Mouse (Mus musculus) frontal cortex, adult (tissue): ENCODE data around the gene Astn1.

Experiments
- ATAC-seq: cut with Nextera tagmentation; 2 replicates; pipeline ENCODE4 v1.9.2; 2017; ENCODE audit warnings: mild to moderate bottlenecking, moderate library complexity, mixed read lengths; ENCODE audit not compliant: low TSS enrichment

Astn1 gene

DNA sequence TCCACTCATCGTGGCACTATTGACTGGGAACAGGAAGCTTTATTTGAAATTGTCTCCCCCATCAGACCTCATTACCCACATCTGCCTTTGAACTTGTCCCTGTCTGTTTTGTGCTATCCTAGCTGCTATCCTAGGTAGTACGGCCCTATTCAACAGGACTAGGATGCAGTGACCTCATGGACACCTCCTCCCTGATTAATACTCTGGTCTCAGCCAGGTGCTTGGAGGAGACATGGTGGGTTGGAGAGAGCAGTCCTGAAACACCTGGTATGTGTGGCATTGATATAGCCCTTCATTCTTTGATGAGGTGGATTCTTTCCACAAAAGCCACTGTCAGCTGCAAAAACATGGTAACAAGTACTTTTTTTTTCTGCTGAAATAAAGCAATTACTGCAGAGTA, 52.1 kb downstream of the Astn1 start:
- no peak for ATAC-seq

DNA sequence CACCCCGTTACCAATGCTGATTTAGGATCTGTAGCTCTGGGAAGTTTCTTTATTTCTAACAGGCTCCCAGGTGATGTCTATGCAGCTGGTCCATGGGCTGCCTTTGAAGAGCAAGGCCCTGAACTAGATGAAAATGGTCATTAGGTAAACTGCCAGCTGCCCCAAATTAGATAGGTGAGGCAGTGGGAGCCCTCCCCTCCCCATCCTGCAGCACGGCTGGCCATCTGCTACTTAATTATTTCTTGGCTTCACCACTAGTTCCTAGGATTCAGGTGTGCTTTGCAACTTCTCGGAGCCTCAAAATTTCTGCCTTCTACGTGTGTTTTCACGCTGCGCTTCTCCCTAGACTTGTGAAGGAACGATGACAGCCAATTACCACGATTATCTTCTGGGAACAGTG, 59.4 kb downstream of the Astn1 start:
- ATAC-seq = no peak

DNA sequence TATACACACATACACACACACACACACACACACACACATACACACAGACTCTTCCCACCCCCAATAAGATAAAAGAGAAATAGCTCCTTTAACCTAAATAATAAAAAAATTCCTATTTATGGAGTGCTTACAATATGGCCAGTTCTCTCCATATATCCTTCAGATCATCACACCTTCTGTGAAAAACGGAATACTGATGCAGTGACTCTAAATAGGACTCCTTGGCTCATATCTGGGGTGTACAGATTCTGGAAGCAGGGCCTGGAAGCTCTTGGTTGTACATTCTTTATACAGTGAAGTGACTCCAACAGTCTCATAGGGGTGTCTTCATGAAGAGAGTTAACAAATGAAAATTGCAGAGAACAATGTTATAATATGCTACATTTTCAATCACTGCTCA, 60.7 kb downstream of the Astn1 start:
- ATAC-seq = peak; percentile 90

DNA sequence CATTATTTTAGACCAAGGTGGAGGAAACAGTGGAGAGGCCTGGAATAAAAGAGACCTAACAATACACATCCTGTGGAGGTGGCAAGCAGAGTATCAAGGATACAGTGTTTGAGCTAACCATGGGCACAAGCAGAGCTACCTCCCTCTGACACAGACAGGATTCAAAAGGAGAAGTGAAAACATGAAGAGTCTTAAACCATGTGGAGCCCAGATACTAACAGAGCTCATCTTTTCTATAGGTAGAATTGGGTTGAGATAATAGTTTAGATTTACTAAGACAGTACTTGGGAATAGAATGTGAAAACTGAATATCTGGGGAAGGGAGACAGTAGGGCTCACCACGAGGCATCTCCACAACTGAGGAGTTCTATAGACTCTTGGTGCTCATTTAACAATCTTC, 84.0 kb downstream of the Astn1 start:
- ATAC-seq = peak; percentile 61; the same call in 1 of the 2 replicates

DNA sequence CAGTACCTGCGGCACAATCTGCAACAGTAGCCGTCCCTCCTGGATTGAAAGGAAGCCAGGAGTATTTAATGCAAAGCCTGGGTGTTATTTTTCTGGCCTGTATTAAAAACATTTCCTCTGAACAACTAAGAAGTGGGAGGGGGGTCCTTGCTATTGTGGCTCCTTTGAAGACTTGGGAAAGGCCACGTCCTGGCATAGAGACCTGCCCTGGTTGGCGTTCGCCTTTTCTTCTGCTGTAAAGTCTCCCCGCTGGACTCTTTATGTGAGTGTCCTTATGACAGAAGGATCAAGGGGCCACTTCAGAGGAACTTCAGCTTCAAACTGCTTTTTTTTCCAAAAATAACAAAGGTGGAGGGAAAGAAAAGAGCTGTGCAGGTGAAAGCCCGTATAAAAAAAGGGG, 85.9 kb downstream of the Astn1 start:
- no peak for ATAC-seq

DNA sequence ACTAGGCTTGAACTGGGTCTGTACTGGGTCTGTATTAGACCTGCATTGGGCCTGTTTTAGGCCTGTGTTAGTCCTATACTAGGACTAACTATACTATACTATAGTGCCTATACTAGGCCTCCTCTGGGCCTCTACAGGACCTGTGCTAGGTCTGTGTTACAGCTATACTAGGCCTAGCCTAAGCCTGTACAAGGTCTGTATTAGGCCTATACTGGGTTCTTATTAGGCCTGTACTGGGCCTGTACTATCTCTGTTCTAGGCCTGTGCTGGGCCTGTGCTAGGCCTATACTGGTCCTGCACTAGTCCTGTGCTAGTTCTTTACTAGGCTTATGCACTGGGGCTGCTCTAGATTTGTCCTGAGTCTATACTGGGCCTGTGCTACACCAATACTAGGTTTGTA, 90.6 kb downstream of the Astn1 start:
- no peak for ATAC-seq

DNA sequence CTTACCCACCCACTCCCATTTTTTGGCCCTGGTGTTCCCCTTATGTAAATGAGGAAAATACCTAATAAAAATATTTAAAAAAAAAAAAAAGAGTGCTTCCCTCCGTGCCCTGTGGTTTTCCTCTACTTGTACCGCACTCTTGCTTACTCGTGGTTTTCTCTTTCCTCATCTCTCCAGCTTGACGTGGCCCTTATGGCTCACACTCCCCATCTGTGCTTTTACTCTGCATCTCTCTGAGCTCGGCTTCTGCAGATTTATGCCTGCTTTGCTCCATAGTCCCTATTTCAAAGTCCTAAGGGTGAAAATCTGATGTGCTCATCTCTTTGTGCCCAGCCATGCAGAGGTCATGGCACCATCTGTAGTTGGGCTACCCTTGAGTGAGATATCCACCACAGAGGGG, 91.5 kb downstream of the Astn1 start:
- ATAC-seq = peak; percentile 67

DNA sequence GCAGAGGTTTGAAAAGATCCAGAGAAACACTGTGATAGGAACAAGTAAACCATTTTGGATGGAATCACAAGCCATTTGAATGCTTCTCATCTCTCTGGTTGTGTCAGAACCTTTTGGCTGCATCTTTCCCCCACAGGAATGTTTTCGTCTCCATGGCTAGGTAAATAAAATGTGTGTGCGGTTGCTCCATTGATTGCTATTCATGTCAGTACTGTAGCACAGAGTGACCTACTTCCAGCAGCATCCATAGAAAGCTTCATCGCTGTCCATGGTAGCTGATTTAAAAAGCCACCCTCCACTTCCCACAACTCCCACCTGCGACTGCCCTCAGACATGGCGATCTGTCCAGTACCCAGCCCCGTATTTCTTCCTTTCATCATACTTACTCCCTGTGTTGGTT, 101.9 kb downstream of the Astn1 start:
- ATAC-seq = peak; percentile 48; the same call in 1 of the 2 replicates

DNA sequence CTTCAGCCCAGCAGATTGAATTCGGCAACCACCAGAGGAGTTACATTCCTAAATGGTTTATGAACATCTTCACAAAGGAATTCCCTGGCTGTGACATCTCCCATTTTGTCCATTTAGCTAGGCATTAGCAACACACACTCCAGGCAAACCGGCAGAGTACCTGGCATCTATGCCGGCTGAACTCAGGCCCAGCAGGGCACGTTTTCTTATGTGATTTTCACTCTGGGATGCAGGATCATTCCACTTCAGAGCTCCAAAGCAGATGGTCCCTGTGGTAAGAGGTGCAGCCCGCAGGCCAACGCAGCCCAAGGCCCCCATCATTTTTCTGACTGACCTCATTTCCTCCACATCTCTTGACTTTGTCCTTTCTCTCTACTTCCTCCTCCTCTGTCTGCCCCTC, 103.2 kb downstream of the Astn1 start:
- ATAC-seq = no peak

DNA sequence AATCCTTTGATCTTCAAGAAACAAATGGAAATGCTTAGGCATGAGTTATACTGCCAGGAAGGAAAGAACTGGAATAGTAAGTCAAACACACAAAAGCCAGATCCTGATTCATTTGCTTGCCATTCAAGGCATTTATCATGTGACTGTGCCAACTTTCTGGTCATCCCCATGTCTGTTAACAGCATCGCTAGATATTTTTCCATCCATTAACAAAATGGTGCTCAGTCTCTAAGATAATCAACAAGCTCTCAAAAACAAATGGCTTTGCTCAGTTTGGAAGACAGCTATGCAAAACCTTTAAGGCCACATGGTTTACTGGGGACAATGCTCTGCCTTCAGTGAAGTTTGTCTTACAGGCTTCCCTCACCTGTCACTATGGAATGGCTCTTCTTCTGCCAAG, 115.8 kb downstream of the Astn1 start:
- ATAC-seq = no peak

DNA sequence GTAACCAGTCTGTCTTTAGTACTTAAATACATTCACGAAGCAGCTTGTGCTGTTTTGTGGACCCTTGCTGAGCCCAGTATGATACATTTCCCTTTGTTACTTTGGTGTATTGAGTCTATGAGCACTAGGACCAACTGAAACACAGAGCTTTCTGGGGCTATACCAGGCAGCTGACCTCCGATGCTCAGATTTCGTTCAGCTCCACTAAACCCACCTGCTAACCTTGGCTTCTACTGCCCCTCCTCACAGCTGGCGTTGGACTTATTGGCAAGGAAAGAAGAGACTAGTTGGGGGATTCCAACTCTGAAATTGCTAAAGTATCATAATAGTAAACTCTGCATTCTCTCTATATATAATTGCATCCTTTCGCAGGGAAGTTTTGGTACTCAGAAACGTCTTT, 118.2 kb downstream of the Astn1 start:
- ATAC-seq = no peak

DNA sequence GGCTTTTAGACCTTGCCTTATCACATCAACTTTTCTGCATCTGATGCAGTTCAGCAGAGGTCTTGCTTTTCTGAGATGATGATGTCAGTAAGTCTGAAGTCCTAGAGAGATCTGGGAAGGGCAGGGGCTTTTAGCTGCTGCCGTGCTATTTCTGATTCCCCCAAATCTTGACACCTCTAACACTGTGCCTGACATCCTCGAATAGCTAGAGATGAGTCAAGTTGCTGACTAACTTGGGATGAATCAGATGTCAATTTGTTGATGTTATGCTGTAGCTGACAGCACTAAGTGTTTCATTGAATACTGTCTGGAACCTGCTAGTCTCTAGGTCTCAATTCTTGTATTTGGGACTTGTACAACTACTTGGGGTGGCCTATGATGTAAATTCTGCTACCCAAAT, 121.7 kb downstream of the Astn1 start:
- peak; percentile 62 for ATAC-seq

DNA sequence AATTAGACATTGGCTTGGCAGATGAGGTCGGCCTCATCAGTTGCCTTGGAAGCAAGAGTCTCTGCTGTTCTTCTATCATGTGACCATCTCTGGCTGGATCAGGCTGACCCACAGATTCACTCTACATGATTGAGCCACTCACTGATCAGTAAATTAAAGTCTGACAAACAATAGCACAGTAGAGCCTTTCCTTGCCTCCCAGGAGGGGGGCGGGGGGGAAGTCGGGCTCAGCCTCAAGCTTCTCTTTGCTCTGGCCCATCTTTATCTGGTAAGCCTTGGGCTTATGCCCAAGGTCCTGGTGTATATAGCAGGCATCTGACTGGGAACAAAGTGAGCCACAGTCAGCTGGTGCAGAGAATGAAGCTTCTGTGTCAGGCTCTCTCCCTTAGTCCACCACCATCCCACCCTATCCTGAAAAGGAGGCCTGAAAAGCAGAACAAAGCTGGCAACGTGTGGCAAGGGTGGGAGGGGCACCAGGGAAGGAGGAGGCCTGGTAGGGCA, 127.5 kb downstream of the Astn1 start:
- ATAC-seq = peak; percentile 48

DNA sequence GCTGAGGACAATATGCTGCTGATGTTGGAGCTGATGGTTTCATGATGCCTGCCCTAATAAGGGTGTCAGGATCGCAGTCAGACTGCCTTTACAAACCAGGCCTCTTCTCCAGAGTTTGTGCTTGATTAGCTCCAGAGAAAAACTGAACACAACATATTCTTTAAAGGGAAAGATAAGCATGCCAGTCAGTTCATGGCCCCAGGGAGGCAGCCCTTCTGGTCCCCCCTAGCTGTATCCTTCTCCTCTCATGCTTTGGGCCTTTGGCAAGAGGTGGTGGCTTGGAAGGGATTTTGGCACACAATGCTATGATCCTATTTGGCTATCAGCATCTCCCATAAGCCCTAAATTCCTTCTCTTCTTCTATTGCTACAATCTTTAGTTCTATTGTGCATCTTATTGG, 128.1 kb downstream of the Astn1 start:
- ATAC-seq = no peak

DNA sequence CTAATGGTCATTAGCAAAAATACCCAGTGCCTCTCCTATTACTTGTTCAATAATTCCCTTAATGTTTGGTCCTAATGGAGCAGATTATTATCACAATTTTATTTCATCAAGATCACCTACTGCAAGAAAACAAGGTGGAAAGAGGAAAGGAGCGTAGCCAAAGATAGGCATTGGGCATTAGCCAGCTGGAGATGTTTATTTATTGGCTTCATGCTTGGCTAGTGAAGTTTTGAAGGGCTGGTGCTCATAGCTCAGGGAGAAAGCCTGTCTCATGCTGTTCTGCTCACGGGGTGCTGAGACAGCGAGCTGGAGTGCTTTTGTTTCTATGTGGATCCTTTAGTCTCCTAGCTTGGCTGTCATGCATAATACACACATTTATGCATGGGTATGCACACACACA, 131.2 kb downstream of the Astn1 start:
- peak; percentile 71 for ATAC-seq

DNA sequence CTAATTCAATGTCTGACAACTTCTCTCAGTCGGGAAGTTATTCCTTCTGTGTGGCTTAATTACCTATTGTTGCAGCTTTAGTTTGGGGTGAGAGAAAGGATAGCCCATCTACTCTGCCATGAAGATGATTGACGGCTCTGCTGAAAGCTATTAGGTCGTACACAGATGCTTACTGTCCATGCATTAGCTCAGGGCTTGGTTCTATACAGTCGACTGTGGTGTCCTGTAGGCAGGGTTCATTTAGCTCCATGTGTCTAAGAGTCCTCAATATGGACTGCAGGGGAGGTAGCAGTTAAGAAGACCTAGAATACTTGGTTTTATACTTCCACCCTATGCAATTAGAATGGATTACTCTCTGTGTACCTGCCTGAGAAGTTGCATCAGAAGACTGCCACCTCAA, 138.1 kb downstream of the Astn1 start:
- no peak for ATAC-seq

DNA sequence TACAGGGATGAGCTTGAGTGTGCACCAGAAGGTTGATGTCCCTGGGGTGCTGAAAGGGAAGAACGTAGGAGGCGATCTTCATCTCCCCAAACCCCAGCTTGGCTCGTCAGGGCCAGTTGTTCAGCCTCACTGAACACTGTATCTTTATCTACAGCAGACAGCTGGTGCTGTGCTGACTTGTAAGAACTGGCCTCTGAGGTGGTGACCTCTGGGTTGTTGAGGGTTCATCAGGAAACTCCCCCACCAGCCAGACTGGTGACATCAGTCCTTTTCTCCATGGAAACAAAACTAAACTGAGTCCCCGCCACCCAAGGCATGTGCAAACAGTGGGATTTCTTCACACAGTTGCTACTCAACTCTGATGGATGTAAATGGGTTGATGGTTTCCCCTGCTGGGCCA, 138.9 kb downstream of the Astn1 start:
- no peak for ATAC-seq

DNA sequence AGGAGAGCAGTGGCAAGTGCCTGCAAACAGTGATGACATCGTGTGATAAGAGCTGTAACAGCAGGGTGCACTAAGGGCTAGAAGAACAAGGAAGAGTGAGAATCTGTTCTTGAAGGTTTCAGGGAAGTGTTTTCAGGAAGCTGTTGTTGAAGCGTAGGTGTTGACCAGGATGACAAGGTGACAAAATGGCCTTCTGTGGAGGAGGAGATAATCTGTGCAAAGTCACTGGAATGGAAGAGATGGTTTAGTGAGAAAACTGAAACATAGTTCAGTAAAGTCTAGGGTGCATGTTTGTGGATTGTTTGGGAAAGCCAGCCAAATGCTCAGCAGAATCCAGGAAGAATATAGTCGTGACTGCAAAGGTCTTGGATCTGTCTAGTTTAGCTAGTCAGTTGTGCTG, 145.5 kb downstream of the Astn1 start:
- ATAC-seq = peak; percentile 20; the same call in 1 of the 2 replicates

DNA sequence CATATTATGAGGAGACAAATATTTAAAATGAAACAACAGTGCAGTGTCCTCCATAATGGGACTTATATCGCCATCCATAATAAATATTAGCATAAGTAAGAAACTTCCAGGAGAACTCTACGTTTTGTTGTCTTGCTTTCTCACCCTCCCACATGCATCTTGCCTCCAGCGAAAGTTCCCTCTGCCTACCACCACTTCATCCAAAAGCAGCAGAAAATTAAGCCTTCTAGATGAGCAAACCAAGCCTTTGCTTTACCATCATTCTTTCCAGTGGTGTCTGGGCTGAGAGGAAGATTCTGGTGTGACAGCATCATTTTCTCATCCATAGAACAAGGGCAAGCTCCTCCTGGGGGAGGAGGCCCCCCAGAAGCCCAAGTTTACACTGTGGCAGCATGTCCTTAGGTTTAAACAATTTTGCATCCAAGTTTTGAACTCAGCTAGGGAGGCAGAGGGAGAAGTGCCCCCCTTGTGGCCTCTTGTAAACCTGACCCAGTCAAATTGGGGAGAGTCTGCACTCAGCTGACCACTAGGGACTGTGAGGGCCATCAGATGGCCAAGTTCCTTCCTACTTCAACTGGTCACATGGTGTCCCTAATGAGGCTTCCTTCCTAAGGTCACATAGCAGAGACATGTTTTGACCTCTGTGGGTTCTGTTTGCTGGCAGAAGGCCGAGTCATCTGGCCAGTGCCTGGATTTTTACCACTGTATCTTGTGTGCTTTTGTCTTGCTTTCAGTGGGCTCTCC, 147.2 kb downstream of the Astn1 start:
- ATAC-seq = peak; percentile 18; the same call in 1 of the 2 replicates

DNA sequence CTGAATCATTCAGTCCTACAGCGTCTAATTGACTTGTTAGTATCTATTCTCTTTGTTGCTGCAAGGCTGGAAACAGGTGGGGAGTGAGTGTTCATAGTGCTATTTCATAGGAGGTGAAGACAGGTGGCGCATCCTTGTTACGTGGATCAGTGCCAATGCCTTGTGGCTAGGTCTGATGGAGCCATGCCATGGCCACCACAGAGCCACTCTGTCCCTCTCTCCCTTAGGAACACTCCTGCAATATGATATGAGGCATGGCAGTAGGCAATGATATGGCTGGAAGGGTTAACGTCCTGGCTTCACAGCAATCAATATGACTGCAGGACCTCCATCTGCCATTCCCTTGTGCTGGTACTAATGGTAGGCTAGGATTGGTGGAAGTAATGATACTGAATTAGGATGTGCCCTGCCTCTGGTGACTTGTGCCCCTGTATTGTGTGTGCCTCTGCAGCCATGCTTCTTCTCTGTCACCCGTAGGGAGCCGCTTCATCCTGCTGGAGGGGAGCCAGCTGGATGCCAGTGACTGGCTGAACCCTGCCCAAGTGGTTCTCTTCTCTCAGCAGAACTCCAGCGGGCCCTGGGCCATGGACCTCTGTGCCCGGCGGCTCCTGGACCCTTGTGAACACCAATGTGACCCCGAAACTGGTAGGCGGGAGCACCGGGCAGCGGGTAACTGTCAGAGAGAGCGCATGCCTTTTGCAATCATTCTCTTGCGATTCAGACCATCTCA, 148.6 kb downstream of the Astn1 start:
- ATAC-seq = no peak

DNA sequence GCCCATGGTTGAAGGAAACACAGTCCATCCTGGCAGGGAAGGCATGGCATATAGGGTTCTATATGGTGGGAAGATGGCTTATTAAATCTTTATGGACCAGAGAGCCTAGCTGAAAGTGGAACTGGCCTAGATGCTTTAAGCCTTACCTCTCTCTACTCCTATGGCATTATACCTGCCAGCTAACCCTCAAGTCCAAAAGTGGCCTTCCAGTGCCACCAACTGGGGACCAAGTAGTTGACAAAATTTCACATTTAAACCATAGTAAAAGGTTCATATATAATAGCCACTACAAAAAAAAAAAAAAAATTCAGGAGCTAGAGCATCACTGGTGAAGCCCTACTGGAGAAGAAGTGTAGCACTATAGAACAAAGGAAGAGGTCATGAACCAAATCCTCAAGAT, 150.0 kb downstream of the Astn1 start:
- ATAC-seq = no peak

DNA sequence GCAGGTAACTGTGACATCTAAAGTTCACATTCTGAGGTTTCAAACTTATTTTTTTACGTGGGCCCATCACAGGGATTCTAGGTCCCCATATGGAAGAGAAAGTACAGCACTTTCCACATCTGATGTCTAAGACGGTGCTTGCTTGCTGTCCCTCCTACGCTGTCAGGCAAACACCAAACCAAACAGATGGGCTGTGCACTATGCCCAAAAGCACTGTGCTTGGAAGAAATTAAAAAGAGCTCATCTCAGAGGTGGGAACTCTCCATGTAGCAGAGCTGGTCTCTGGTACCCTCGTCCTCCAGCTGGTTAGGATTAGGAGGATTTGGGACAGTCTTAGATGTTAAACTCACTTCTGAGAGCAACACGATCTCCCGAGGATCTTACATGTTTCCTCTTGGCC, 150.6 kb downstream of the Astn1 start:
- peak; percentile 67 for ATAC-seq

DNA sequence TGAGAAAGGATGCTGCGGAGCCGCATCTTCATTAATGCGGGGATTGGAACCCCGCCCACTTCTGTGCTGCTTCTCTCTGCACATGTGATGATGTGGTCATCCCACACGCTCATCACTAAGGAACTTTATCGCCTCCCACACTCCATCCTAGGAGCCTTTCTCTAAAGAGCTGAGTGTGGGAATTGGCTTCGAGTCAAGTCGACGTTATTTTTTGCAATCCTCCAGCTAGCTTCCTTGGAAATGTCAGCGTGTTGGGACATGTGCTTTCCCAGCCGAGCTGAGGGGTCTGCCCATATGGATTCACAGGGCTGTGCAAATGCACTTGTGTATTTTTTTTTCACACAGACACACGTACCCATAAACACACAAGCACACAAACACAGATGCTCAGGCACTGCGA, 151.5 kb downstream of the Astn1 start:
- ATAC-seq = peak; percentile 78
